Mouse (Mus musculus) heart, embryonic 16.5 days (tissue): ENCODE measurements around the gene Apba3. TPM values are rescaled to one million over a fixed set of nuclear protein-coding genes. Genes with fewer than 3 reads are reported as not detected.

Source experiments
- ATAC-seq: fragments of 200-750 bp; cut with Nextera tagmentation; replicated peaks from 2 replicates; pipeline ENCODE4 v1.8.0; 2017; ENCODE audit warnings: moderate number of reproducible peaks; ENCODE audit not compliant: insufficient read depth, low FRiP score; ENCODE audit errors: extremely low read depth
- H3K27ac ChIP-seq: fragments of 300-500 bp; sonication (generic); 2 replicates; pipeline ENCODE4 v1.5.1; 2014; ENCODE audit warnings: mild to moderate bottlenecking, low read length, control low read depth, moderate library complexity
- H3K27me3 ChIP-seq: fragments of 300-500 bp; sonication (generic); 2 replicates; pipeline ENCODE4 v1.6.1; 2014; ENCODE audit warnings: low read length, mixed read lengths; ENCODE audit not compliant: control insufficient read depth, insufficient read depth
- H3K36me3 ChIP-seq: fragments of 300-500 bp; sonication (generic); 2 replicates; pipeline ENCODE4 v1.6.1; 2014; ENCODE audit not compliant: control insufficient read depth, insufficient read depth
- H3K4me1 ChIP-seq: fragments of 300-500 bp; sonication (generic); 2 replicates; pipeline ENCODE4 v1.6.1; 2014; ENCODE audit warnings: low read length, mixed read lengths; ENCODE audit not compliant: control insufficient read depth, insufficient read depth
- H3K4me2 ChIP-seq: fragments of 300-500 bp; sonication (generic); 2 replicates; pipeline ENCODE4 v1.6.1; 2014; ENCODE audit warnings: low read depth, mild to moderate bottlenecking, control low read depth, low read length
- H3K4me3 ChIP-seq: fragments of 300-500 bp; sonication (generic); 2 replicates; pipeline ENCODE4 v1.5.1; 2014; ENCODE audit warnings: mild to moderate bottlenecking, control low read depth, low read length
- H3K9ac ChIP-seq: fragments of 300-500 bp; sonication (generic); 2 replicates; pipeline ENCODE4 v1.6.1; 2014; ENCODE audit warnings: low read length, control low read depth
- H3K9me3 ChIP-seq: fragments of 300-500 bp; sonication (generic); replicated peaks from 2 replicates; pipeline ENCODE4 v1.6.1; 2016; ENCODE audit warnings: low read length; ENCODE audit not compliant: control insufficient read depth
- WGBS: fragments of 180-500 bp; shearing (Covaris S2); extraction: QIAGEN DNeasy Blood & Tissue Kit; methylation state at CpG from one replicate; pipeline ENCODE4 v1.1.7; 2014; 5-methylcytosine and 5-hydroxymethylcytosine counted together
- polyA plus RNA-seq: library from polyadenylated mRNA; unstranded; fragments of >200 nt; fragmentation: Nextera tagmentation; extraction: Ambion mirVana; gene quantifications from 2 replicates; pipeline ENCODE4 v1.2.1, GENCODE M21; 2015

The Apba3 gene
- polyA plus RNA-seq, 1 experiment from 2014 or later: 62.7 TPM

DNA sequence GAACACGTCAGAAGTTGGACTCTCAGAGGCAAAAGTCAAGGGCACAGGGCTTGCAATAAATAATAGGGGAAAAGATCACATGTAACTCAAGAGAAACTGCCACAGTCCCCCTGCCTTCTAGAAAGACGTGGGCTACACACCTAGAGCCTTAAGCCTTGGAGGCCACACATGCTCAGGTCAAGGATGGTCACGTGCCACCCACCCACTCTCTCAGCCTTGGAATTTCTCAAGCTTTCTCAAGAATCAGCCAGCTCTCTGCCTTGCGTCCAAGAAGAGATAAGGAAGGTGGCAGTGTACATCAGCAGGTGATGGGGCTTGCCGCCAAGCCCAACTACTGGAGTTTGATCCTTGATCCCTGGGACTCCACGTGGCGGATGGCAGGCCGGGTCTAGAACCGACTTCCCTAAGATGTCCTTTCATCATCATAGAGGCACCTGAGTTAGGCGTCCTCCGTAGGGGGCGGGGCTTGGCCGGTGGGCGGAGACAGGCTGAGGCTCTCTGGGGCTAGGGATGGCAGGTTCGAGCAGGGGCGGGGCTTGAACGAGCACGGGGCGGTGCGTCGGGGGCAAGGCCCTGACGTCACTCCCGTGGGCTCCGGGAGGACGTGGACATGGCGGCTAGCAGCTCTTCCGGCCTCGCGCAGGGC is 34.1 kb upstream of the Apba3 start, which contains the start of gene Zfr2:
Gene Zfr2 (plus strand): TSS at position 576 of the 646 bp plus-strand sequence.
- Histone ChIP-seq H3K4me3 (peak within 1 kb of the TSS; percentile 85), H3K36me3 (no peaks in the 10 kb centered on the region), H3K27ac (0 out of 2 replicates have a peak within 1 kb of the TSS, but pooled peaks have one; percentile 39), H3K4me2 (peak within 1 kb of the TSS; percentile 75), H3K9me3 (no peaks in the 10 kb centered on the region), H3K9ac (peak within 1 kb of the TSS; percentile 88), H3K4me1 (0 out of 2 replicates have a peak, but pooled peaks cover 12% of the 10 kb centered on the region), H3K27me3 (peaks cover 16% of the 10 kb centered on the region)
- ATAC-seq: peak; percentile 82
- 7% methylated on average over 29 of the region's 29 CpGs for WGBS

DNA sequence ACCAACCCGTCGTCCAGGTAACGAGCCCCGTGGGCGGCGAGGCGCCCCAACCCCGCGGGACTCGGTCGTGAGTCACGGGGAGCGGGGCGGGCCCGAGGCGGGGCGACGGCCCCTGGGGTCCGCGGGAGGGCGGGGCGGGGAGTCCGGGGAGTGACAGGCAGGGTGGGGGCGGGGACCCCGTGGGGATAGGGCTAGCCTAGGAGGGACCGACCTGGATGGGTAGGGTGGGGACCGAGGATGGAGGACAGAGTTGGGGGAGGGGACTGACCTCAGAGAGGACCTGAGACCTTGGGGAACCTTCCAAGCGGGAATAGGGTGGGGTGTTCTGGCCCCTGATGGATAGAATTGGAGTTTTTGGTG is 33.6 kb upstream of the Apba3 start:
- H3K9ac ChIP-seq: peak overlapping the region; percentile 88
- H3K27me3 ChIP-seq: peaks cover 16% of the 10 kb centered on the region
- H3K4me3 ChIP-seq: peak overlapping the region; percentile 85
- ATAC-seq: peak; percentile 49
- WGBS: under 1% methylated on average over 21 of the region's 28 CpGs
- H3K4me2 ChIP-seq: peak overlapping the region; percentile 75
- no peaks in the 10 kb centered on the region for H3K9me3 ChIP-seq
- no peaks in the 10 kb centered on the region for H3K36me3 ChIP-seq
- H3K27ac ChIP-seq: 0 out of 2 replicates have a peak overlapping the region, but pooled peaks have one; percentile 39
- H3K4me1 ChIP-seq: 0 out of 2 replicates have a peak, but pooled peaks cover 12% of the 10 kb centered on the region

DNA sequence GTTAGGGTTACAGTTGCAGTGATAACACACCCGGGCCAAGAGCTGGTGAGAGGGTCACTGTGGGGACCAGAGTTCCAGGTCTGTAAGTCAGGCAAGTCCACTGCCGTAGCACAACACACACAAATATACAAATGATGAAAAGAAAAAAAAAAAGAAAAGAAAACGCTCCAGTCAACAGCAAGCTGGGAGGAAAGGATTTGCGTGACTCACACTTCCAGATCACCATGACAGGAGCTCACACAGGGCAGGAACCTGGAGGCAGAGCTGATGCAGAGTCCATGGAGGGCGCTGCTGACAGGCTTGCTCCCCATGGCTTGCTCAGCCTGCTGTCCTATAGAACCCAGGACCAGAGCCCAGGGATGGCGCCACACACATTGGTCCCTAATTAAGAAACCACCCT is 32.6 kb upstream of the Apba3 start:
- H3K36me3 ChIP-seq: no peaks in the 10 kb centered on the region
- H3K27ac ChIP-seq: no peak overlapping the region
- H3K9ac ChIP-seq: no peak overlapping the region
- no peak overlapping the region for H3K4me3 ChIP-seq
- H3K27me3 ChIP-seq: peaks cover 20% of the 10 kb centered on the region
- H3K4me1 ChIP-seq: 0 out of 2 replicates have a peak, but pooled peaks cover 12% of the 10 kb centered on the region
- H3K9me3 ChIP-seq: no peaks in the 10 kb centered on the region
- ATAC-seq: no peak
- no peak overlapping the region for H3K4me2 ChIP-seq
- 72% methylated on average over 6 of the region's 6 CpGs for WGBS

DNA sequence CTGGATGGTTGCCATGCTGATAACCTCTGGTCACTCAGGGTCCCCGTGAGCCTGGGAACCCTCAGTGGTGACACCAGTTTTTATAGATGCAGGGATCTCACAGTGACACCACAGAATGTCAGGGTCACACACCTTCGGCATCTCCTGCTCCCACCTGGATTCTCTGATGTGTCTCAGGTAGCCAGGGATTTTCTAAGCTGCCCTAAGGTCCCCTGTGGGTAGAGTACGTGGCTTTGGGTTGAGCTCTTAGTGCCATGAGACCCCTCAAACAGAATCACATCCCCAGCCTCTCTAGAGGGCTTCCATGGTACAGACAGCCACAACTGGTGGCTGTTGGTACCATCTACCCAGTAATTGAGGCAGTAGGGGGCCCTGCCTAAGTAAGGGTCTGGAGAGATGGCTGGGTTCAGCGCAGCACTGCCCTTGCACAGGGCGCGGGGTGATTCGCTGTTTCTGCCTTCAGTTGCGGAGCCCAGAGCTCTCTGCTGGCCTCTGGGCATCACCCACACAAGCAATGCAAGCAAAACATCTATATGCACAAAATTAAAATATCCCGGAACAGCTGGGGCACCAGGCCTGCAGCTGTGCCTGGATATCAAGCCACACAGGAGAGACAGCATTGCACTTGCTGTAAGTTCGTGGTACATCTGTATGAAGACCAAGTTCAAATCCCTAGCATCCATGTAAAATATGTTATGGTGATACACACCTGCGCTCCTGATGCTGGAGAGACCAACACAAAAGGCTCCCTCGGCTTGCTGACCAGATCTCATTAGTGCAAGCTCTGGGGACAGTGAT is 30.1 kb upstream of the Apba3 start:
- ATAC-seq: no peak
- 84% methylated on average over 12 of the region's 12 CpGs for WGBS
- peaks cover 30% of the 10 kb centered on the region for H3K27me3 ChIP-seq
- no peak overlapping the region; the same call in 1 of the 2 replicates for H3K9ac ChIP-seq
- H3K27ac ChIP-seq: no peak overlapping the region
- 0 out of 2 replicates have a peak, but pooled peaks cover 4% of the 10 kb centered on the region for H3K4me1 ChIP-seq
- no peaks in the 10 kb centered on the region for H3K9me3 ChIP-seq
- no peaks in the 10 kb centered on the region for H3K36me3 ChIP-seq
- no peak overlapping the region for H3K4me3 ChIP-seq
- no peak overlapping the region for H3K4me2 ChIP-seq

DNA sequence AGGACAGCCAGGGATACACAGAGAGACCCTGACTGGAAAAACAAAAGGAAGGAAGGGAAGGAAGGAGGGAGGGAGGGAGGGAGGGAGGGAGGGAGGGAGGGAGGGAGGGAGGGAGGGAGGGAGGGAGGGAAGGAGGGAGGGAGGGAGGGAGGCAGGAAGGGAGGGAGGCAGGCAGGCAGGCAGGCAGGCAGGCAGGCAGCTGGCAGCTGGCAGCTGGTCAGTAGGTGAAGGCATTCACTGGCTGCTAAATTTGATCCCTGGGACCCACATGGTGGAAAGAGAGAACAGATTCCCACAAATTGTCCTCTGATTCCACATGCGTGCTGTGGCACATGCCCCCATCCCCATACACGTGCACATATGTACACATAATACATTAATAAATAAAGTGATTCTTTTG is 28.1 kb upstream of the Apba3 start:
- Histone ChIP-seq H3K36me3 (no peaks in the 10 kb centered on the region), H3K4me2 (no peak overlapping the region), H3K4me1 (0 out of 2 replicates have a peak, but pooled peaks cover under 1% of the 10 kb centered on the region), H3K9ac (no peak overlapping the region), H3K9me3 (no peaks in the 10 kb centered on the region), H3K4me3 (no peak overlapping the region), H3K27me3 (peaks cover 27% of the 10 kb centered on the region), H3K27ac (no peak overlapping the region)
- no peak for ATAC-seq
- WGBS: 84% methylated on average over 2 of the region's 2 CpGs

DNA sequence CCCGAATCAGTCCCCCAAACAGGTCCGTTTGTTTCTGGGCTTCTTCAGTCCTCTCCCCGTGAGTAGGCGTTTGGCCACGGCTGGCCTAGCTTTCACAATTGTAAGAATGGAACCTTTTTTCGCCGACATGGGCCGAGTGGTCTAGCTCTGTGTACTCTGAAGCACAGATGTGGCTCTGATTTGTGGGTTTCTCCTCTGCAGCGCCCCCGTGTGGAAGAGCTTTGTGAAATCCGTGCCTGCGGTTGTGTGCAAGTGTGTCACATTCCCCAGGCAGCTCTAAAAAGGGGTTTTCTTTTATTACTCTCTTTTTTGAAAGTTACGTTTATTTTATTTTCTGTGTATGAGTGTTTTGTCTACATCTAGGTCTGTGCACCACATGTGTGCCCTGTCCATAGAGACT is 25.9 kb upstream of the Apba3 start:
- Histone ChIP-seq H3K27ac (no peak overlapping the region), H3K27me3 (peaks cover 27% of the 10 kb centered on the region)
- ATAC-seq: no peak

DNA sequence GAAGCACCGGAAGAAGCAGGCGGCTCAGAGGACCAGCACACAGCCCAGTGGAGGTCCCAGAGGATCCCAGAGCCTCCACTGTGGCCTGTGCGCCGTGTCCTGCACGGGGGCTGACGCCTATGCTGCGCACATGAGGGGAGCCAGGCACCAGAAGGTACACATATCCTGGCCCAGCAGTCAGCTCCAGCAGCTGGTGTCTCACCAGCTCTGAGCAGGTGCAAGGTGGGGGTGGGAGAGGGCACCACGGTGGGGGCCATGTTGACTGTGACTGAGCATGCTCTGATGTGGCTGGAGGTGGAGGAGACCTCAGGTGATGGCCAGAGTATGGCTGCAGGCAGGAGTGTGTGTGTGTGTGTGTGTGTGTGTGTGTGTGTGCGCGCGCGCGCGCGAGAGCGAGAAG is 24.7 kb upstream of the Apba3 start:
- Histone ChIP-seq H3K9me3 (no peaks in the 10 kb centered on the region), H3K4me1 (no peaks in the 10 kb centered on the region), H3K9ac (no peak overlapping the region), H3K36me3 (no peaks in the 10 kb centered on the region), H3K4me3 (no peak overlapping the region), H3K27me3 (peaks cover 27% of the 10 kb centered on the region), H3K4me2 (no peak overlapping the region), H3K27ac (no peak overlapping the region)
- 87% methylated on average over 16 of the region's 16 CpGs for WGBS
- ATAC-seq: no peak

More for the DNA sequence above, 25.9 kb upstream of the Apba3 start:
- no peak overlapping the region for H3K4me3 ChIP-seq
- no peaks in the 10 kb centered on the region for H3K36me3 ChIP-seq
- WGBS: 31% methylated on average over 13 of the region's 13 CpGs
- H3K9me3 ChIP-seq: no peaks in the 10 kb centered on the region
- H3K4me1 ChIP-seq: no peaks in the 10 kb centered on the region
- no peak overlapping the region for H3K9ac ChIP-seq
- no peak overlapping the region for H3K4me2 ChIP-seq

DNA sequence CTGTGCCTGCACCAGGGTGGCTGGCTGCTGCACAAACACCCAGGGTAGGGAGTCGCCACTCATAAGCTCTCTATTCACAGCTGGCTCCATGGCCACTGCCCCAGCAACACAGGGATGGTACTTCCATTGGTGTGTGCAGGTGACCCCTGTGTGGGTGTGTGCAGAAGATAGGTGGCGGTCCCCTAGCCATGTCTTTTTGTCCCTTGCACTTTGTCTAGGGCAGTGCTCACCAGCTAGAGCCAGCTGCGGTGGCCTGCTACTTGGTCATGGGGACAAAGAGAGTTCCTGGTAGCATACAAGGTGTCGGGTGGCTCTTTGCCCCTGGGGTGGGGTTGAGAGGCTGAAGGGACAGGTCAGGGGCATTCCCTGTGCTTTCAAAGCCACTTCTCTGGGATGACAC is 22.6 kb upstream of the Apba3 start:
- Histone ChIP-seq H3K9me3 (no peaks in the 10 kb centered on the region), H3K27me3 (peaks cover 22% of the 10 kb centered on the region), H3K4me3 (no peak overlapping the region), H3K27ac (no peak overlapping the region), H3K9ac (no peak overlapping the region), H3K4me1 (no peaks in the 10 kb centered on the region), H3K36me3 (no peaks in the 10 kb centered on the region), H3K4me2 (no peak overlapping the region)
- ATAC-seq: no peak
- WGBS: 78% methylated on average over 4 of the region's 4 CpGs

DNA sequence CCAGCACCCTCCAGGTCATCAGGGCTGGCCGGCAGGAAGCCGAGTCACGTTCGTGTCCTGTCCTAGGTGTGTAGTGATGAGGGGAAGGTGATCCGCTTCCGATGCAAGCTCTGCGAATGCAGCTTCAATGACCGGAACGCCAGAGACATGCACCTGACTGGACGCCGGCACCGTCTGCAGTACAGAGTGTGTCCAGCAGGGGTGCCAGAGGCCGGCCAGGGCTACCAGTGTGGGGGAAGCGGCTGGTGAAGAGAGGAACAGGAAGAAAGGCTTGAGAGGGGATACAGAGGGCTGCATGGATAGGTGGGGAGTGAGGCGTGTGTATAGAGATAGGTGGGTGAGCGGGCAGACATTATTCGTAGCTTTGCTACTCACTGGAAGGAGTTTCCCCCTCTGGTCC is 22.2 kb upstream of the Apba3 start:
- no peak; the same call in 1 of the 2 replicates for ATAC-seq
- Histone ChIP-seq H3K9ac (no peak overlapping the region), H3K27ac (no peak overlapping the region), H3K27me3 (peaks cover 18% of the 10 kb centered on the region), H3K4me3 (no peak overlapping the region), H3K4me1 (no peaks in the 10 kb centered on the region), H3K9me3 (no peaks in the 10 kb centered on the region), H3K36me3 (no peaks in the 10 kb centered on the region), H3K4me2 (no peak overlapping the region)
- 7% methylated on average over 17 of the region's 17 CpGs for WGBS
